Mouse (Mus musculus) adrenal gland, postnatal 25 days (tissue): ENCODE measurements around the gene Spx. TPM values are rescaled to one million over a fixed set of nuclear protein-coding genes. Genes with fewer than 3 reads are reported as not detected.

Experiments used
- DNase-seq: peaks from one replicate; pipeline ENCODE4 v3.0.0; 2021; ENCODE audit warnings: mixed read lengths
- long read RNA-seq: library from polyadenylated mRNA; stranded (forward); transcript quantifications from one replicate; pipeline ENCODE4 v2.0.0, GENCODE M21; 2021
- total RNA-seq: library from RNA; stranded (reverse); gene quantifications from 2 replicates; pipeline ENCODE4 v1.2.3, GENCODE M21; 2021

Gene Spx
- 0.27 TPM in 1 of 2 replicates, not detected in the other for total RNA-seq
- long read RNA-seq = 0 reads

DNA sequence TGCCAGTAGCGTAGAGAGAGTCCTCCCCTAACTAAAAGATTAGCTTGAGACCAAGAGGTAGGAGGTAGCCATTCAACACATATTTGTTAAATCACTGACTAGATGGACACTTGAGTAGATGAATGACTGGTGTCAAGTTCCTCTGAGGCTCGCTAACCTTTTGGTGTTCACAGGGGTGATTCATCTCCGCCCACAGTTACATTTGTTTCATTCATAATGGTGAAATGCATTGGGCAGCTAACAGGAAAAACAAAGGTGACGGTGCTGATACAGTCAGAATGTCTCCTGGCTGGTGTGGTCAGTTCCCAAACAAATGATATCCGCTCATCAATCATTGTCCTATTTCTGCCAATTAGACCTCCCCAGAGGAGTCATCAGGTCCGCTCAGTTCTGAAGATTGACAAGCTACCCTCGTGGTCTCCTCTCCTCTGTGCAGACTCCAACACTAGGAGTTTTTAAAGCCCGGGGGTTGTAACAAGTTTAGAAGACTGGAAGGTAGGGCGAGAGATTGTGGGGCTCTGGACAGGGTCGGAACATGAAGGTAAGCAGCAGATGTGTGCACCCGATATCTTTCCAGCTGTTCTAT is at the start of gene Spx:
Gene Spx (plus strand): TSS at position 536 of the 586 bp plus-strand sequence.
- DNase-seq = no peak

DNA sequence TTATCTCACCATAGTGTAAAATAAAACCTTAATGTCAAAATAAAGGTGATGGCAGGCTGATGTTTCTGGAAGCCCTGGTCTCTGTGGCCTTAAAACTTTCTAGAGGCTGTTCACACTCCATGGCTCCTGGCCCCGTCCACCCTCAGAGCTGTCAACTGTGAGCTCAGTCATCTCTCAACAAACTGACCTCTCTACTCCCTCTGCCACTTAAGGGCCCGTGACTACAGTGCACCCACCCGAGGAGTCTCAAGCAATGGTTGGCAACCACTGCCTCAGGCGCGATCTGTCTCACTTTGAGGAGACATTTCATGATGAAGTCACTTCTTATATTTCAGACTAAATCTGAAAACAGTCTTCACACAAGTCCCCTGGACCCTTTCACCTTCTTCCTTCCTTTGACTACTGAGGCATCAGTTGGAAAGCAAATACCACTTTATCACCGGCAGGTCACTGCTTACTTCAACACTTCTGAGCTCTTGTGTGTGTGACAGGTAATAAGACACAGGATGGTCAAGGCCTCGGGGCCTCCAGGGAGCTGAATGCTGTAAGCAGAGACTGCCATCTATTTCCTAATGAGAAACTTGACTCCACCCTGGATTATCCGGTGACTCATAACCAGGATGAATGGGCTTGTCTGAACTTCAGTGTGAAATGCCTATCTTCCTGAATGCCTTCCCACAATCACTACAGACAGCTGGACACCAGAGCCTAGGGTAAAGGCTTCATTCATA is 47.3 kb upstream of the Spx start:
- no peak for DNase-seq

- DNase-seq = no peak
Measured at GRCm38 (mm10) chr6:142366473-142367018, 46.7 kb upstream of the Spx start.

GRCm38 (mm10) chr6:142367565-142367964 is 45.7 kb upstream of the Spx start:
- DNase-seq = no peak

- DNase-seq = no peak
Measured at GRCm38 (mm10) chr6:142369568-142369967, 43.7 kb upstream of the Spx start.

- DNase-seq = peak; percentile 13
Measured at GRCm38 (mm10) chr6:142377081-142377480, 36.2 kb upstream of the Spx start.

DNA sequence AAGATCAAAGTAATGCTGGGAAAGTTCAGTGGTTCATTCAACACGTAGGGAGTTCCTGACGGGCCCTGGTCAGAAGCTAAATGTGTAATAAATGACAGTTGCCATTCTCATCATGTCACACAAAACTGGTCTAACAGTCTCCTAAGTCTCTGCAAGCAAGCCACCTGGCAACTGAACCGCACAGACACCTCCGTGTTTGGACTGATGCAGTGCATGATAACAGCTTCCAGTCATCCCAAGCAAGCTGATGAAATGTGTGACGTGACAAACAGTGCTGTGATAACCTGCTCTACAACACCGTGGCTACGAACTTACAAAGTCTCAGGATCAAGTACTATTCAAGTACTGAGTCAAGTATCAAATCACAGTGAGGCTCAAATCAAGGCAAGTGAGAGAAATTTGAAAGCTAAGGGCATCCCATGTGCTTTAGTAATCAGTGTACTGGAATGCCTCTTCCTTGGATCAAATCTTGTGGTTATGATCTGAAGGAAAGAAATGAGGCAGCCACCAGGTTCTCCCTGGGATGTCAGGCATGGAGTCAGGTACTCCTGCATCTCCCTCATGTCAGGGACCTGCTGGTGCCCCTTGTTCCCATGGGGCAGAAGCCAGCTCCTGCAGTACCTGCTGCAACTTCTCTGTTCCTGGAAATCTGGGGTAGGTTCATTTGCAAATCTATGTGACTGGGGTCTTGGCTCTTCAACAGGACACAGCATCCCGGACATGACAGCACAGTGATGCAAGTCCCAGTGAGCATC is 34.5 kb upstream of the Spx start:
- DNase-seq = no peak

- no peak for DNase-seq
Measured at GRCm38 (mm10) chr6:142379961-142380360, 33.3 kb upstream of the Spx start.

DNA sequence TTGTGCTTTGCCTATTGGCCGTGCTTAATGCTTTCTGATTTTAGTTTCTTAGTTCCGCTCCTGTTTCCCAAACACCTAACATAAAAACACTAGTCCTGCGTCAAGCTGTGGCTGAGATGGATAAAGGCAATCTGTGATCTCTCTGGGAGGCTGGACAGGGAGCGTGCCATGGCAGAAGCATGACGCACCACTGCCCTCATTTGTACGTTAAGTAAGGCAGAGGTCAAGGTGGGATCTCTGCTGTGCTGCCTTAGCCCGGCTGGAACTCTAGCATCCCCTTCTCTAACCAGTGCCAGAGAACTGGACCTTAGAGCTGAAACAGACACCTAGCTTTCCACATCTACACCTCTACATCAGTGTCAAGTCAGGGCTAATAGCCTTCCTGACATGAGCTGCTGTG is 31.6 kb upstream of the Spx start:
- DNase-seq = no peak

DNA sequence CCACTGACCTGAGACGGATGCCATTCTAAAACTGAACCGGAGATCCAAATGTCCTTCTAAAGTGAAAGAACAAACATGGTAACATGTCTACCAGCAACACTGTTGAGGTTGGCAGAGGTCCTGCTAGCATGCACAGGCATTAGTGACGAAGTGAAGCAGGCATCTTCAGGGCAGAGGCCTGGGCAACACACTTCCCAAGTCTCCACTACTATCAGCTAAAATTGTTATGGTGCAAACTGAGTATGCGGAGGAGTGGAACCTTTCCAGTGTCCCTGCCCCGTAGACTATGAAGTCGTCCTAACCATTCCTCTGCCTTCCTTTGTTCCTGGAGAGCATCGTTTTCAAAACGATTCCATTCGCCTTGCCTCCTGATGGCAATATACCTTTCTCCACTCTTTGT is 28.7 kb upstream of the Spx start:
- no peak for DNase-seq

- no peak for DNase-seq
Measured at GRCm38 (mm10) chr6:142386285-142387010, 26.8 kb upstream of the Spx start.

DNA sequence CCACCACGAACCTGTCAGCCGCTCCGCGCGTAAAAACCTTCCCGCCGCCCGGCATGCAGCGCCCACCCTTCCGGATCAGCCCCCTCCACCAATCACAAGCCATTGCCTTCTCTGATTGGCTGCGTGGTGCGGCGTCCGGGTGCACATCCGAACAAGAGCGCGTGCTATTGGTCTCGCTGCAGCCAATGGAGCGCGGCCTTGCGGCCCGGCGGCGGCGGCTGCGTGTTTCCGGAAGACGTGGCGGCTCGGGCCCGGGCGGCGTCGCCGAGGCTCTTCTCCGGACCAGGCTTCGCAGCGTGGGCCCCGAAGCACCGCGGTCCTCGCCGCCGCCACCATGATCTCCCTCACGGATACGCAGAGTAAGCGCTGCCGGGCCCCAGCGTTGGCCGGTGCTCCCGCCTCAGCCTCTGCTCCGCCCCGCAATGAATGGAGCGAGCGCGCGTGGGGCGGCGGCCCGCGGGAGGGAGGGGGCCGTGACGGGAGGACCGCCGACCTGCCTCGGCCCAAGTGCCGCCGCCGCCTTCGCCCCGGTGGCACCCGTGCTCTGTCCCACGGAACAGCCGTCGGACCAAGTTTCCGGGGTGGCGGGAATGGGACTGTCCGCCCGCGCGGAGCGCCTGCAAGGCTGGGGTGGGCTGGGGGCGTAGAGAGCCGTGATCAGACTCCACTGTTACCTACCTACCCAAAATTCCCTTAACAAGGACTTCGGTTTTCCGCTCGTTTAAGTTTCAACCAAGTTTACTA is 26.1 kb upstream of the Spx start, which contains the start of the genes Recql and Golt1b:
Gene Recql (minus strand): TSS at position 77 of the 744 bp plus-strand sequence.
Gene Golt1b (plus strand): TSS at position 211 of the 744 bp plus-strand sequence.
- peak; percentile 98 for DNase-seq

DNA sequence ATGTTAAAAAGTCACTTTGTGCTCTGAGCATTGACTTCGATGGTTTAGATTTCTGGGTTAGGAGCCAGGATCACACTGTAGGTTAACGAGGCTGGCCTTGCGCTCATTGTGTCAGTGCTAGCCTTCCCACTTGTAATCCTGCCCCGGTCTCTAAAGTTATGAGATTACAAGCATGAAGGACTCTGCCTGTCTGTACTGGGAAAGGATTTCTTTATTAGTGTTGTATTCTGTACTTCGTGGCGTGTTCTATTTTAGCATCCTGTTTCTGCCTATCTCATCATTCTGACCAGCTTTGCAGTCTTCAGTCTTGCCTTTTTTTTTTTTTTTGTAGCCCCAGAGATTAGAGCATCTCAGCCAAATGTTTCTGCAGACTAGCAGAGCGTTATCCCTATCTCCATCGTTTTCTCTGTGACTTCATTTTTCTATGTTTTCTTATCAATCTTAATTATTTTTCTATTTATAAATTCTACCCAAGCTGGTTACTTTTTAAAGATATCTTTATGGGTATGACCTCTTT is 25.4 kb upstream of the Spx start:
- DNase-seq = no peak

- DNase-seq = no peak
Measured at GRCm38 (mm10) chr6:142389101-142389500, 24.1 kb upstream of the Spx start.

DNA sequence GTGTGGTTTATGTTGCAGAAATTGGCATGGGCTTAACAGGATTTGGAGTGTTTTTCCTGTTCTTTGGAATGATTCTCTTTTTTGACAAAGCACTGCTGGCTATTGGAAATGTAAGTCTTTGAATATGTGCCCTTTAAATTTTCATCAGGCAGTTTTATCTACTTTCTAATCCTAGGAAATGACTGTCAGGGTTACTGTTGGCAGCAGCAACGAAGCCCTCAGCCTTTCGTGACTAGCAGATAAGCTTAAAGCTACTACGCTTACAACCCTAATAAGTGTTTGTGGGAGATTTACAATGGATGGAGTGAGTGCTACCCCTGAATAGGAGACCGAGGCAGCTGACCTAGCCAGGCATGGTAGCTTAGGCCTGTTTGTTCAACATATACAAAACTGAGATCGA is 20.9 kb upstream of the Spx start:
- DNase-seq = no peak

DNA sequence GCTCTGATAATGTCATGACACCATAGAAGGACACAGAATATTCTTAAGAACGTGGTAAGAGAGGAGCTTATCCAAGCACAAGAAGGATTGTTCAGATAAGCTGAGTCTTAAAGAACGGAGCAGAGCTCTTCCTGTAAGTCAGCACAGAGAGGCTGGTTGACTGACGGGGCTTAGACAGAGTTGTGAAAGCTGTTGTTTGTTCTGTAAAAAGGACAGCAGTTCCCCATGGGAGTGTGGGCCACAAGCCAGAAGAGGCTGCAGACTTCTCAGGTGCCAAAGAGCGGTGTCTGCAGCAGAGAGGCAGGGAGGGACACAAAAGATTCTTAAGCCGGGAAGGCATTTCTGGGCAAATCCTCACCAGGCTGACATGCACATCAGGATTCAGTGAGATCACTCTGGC is 18.6 kb upstream of the Spx start:
- DNase-seq = no peak

DNA sequence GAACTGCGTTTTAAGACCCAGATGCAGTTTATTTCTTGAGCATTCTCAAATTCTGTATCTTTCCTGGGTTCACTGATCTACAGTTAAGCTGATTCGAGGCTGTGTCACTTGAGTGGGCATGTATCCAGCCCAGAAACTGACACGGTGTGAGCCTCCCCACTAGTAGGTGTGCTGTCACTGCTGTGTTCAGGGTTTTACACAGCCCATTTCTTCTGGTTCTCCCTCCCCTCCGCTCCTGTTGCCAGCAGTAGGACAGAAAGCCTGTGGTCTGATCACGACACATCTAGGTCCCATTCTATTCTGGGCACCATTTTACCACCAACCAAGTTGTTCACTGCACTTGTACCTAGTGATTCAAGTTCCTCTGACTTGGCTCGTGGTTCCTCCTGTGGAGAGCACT is 17.5 kb upstream of the Spx start:
- DNase-seq = no peak

- no peak for DNase-seq
Measured at GRCm38 (mm10) chr6:142411140-142411539, 2.1 kb upstream of the Spx start.

DNA sequence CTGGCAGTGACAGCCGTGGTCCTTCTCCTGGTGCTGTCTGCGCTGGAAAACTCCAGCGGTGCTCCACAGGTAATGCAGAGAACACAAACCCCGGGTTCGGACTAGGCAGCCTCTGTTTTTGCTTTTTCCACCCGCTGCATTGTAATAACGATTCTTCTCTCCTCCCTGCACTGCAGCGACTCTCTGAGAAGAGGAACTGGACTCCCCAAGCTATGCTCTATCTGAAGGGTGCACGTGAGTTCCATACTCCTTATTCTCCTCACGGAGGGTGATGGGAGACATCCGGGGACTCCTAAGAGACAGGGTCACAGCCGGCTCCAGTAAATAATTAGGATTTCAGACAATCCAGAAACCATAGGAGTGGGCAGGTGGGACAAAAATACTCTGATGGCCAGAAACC is 604 bp downstream of the Spx start:
- no peak for DNase-seq

DNA sequence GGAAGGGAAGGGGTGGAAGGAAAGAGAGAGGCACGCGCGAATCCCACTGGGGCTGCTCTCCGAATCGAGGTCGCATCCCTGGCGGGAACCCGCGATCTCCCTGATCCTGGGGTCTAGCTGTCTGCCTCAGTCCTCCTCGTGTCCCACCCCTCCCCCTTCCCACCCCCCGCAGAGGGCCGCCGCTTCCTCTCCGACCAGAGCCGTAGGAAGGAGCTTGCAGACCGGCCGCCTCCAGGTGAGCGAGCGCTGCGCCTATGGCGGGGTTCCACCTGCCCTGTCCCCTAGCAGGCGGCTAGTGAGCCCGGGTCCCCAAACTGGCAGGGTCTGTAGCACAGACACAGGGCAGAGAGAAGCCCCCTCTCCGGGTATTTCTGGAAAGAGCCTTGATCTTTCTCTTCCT is 1.4 kb downstream of the Spx start:
- DNase-seq = no peak

DNA sequence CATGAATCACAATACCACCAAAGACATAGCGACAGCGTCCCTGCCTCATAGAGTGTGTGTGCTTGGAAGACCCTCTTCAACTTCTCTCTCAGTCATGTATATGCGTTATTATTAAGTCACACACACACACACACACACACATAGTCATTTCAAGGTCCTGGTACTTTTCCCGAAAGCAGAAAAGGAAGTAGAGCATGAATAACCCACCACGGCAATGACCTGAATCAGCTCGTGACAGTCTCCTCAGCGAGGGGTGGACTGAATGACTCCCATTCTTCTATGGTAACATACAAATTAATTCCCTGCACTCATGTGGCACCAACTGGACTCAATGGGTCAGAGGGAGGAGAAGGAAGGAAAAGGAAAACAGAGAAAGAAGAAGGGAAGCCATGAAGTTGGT is 11.7 kb downstream of the Spx start:
- no peak for DNase-seq
